Mouse (Mus musculus): ENCODE results near the gene N6amt1.

The N6amt1 gene

GRCm38 (mm10) chr16:87354075-87354583 lies at the start of gene N6amt1:
Gene N6amt1 (plus strand): TSS chr16:87354185.
- DNase-seq (ENCODE audit: low spot score) = peak; percentile 94

- no peak for DNase-seq (ENCODE audit: low spot score)
These were observed 48.6 kb upstream of the N6amt1 start for GRCm38 (mm10) chr16:87305251-87306011.

GRCm38 (mm10) chr16:87307109-87307735 lies 46.8 kb upstream of the N6amt1 start:
- DNase-seq (ENCODE audit: low spot score) = peak; percentile 17

GRCm38 (mm10) chr16:87310659-87311058 lies 43.3 kb upstream of the N6amt1 start:
- DNase-seq (ENCODE audit: low spot score) = no peak

GRCm38 (mm10) chr16:87318200-87318811 lies 35.7 kb upstream of the N6amt1 start:
- DNase-seq (ENCODE audit: low spot score) = no peak

GRCm38 (mm10) chr16:87318998-87319397 lies 35.0 kb upstream of the N6amt1 start:
- DNase-seq (ENCODE audit: low spot score) = no peak

- peak; percentile 42 for DNase-seq (ENCODE audit: low spot score)
These were observed 34.3 kb upstream of the N6amt1 start for GRCm38 (mm10) chr16:87319541-87320251.

- DNase-seq (ENCODE audit: low spot score) = no peak
These were observed 33.8 kb upstream of the N6amt1 start for GRCm38 (mm10) chr16:87320252-87320555.

GRCm38 (mm10) chr16:87324571-87324970 lies 29.4 kb upstream of the N6amt1 start:
- no peak for DNase-seq (ENCODE audit: low spot score)

- no peak for DNase-seq (ENCODE audit: low spot score)
These were observed 24.0 kb upstream of the N6amt1 start for GRCm38 (mm10) chr16:87329986-87330385.

GRCm38 (mm10) chr16:87334756-87335155 lies 19.2 kb upstream of the N6amt1 start:
- no peak for DNase-seq (ENCODE audit: low spot score)

- peak; percentile 38 for DNase-seq (ENCODE audit: low spot score)
These were observed 12.9 kb upstream of the N6amt1 start for GRCm38 (mm10) chr16:87341043-87341572.

GRCm38 (mm10) chr16:87348133-87348532 lies 5.9 kb upstream of the N6amt1 start:
- peak; percentile 58 for DNase-seq (ENCODE audit: low spot score)

GRCm38 (mm10) chr16:87351386-87352105 lies 2.4 kb upstream of the N6amt1 start:
- no peak for DNase-seq (ENCODE audit: low spot score)

GRCm38 (mm10) chr16:87353605-87354004 lies 380 bp upstream of the N6amt1 start:
- DNase-seq (ENCODE audit: low spot score) = no peak

GRCm38 (mm10) chr16:87354748-87355147 lies 763 bp downstream of the N6amt1 start:
- no peak for DNase-seq (ENCODE audit: low spot score)

GRCm38 (mm10) chr16:87360096-87360495 lies 6.1 kb downstream of the N6amt1 start:
- no peak for DNase-seq (ENCODE audit: low spot score)

GRCm38 (mm10) chr16:87364231-87364630 lies 10.2 kb downstream of the N6amt1 start:
- DNase-seq (ENCODE audit: low spot score) = peak; percentile 42

- DNase-seq (ENCODE audit: low spot score) = no peak
These were observed 12.1 kb downstream of the N6amt1 start for GRCm38 (mm10) chr16:87366035-87366434.

GRCm38 (mm10) chr16:87366445-87366844 lies 12.5 kb downstream of the N6amt1 start:
- no peak for DNase-seq (ENCODE audit: low spot score)

GRCm38 (mm10) chr16:87382996-87383395 lies 29.0 kb downstream of the N6amt1 start:
- no peak for DNase-seq (ENCODE audit: low spot score)
